Mouse (Mus musculus): ENCODE data around the gene Rhox8. TPM values are rescaled to one million over a fixed set of nuclear protein-coding genes. Genes with fewer than 3 reads are reported as not detected.

The Rhox8 gene
- polyA plus RNA-seq, 1 experiment from 2014 or later = not detected

Other genes starting within 250 kb of the Rhox8 start
- gene Rhox2g, start 235.5 kb downstream of the Rhox8 start, polyA plus RNA-seq (2015; fragmentation: Nextera tagmentation; extraction: Ambion mirVana) = not detected in 2 replicates
- gene Rhox4g, start 227.6 kb downstream of the Rhox8 start, polyA plus RNA-seq (2015; fragmentation: Nextera tagmentation; extraction: Ambion mirVana) = not detected in 2 replicates
- gene Rhox3h, start 210.2 kb downstream of the Rhox8 start, polyA plus RNA-seq (2015; fragmentation: Nextera tagmentation; extraction: Ambion mirVana) = not detected in 2 replicates
- gene Rhox2h, start 205.7 kb downstream of the Rhox8 start, polyA plus RNA-seq (2015; fragmentation: Nextera tagmentation; extraction: Ambion mirVana) = not detected in 2 replicates
- 1.2 and 2.1 TPM in 2 replicates for gene Rhox5, start 74.1 kb downstream of the Rhox8 start, polyA plus RNA-seq (2015; fragmentation: Nextera tagmentation; extraction: Ambion mirVana)
- not detected in 2 replicates for gene Rhox6, start 52.0 kb downstream of the Rhox8 start, polyA plus RNA-seq (2015; fragmentation: Nextera tagmentation; extraction: Ambion mirVana)
- not detected in 2 replicates for gene Rhox7a, start 47.3 kb downstream of the Rhox8 start, polyA plus RNA-seq (2015; fragmentation: Nextera tagmentation; extraction: Ambion mirVana)
- not detected in 2 replicates for gene Rhox7b, start 18.3 kb upstream of the Rhox8 start, polyA plus RNA-seq (2015; fragmentation: Nextera tagmentation; extraction: Ambion mirVana)
- gene Rhox9, start 22.8 kb upstream of the Rhox8 start, polyA plus RNA-seq (2015; fragmentation: Nextera tagmentation; extraction: Ambion mirVana) = not detected in 2 replicates
- not detected in 2 replicates for gene Btg1-ps1, start 139.9 kb upstream of the Rhox8 start, polyA plus RNA-seq (2015; fragmentation: Nextera tagmentation; extraction: Ambion mirVana)
- not detected in 2 replicates for gene Btg1-ps2, start 164.2 kb upstream of the Rhox8 start, polyA plus RNA-seq (2015; fragmentation: Nextera tagmentation; extraction: Ambion mirVana)
- gene Rhox10, start 187.5 kb upstream of the Rhox8 start, polyA plus RNA-seq (2015; fragmentation: Nextera tagmentation; extraction: Ambion mirVana) = not detected in 2 replicates
- gene Rhox11, start 206.2 kb upstream of the Rhox8 start, polyA plus RNA-seq (2015; fragmentation: Nextera tagmentation; extraction: Ambion mirVana) = not detected in 2 replicates
- gene Rhox12, start 232.0 kb upstream of the Rhox8 start, polyA plus RNA-seq (2015; fragmentation: Nextera tagmentation; extraction: Ambion mirVana) = not detected in 2 replicates
- gene Rhox13, start 242.3 kb upstream of the Rhox8 start, polyA plus RNA-seq (2015; fragmentation: Nextera tagmentation; extraction: Ambion mirVana) = not detected in 2 replicates

Data from stomach, embryonic 16.5 days (tissue).